Mouse (Mus musculus) left cerebral cortex, postnatal 4 days (tissue): ENCODE data around the gene Cpsf6. TPM values are rescaled to one million over a fixed set of nuclear protein-coding genes. Genes with fewer than 3 reads are reported as not detected.

Experiments
- DNase-seq: peaks from one replicate; pipeline ENCODE4 v3.0.0-alpha.2; 2022
- intact Hi-C: fragments of 180-260 bp; cut with DNase I; formaldehyde crosslinking; loops from one replicate; pipeline ENCODE4 v1.15.1; 2025
- total RNA-seq, 2 experiments: library from RNA; stranded (reverse); gene quantifications; 2 replicates each; pipeline ENCODE4 v1.2.3; 2021

Cpsf6 gene
- total RNA-seq, 2 experiments from 2014 or later, result 145 to 163 TPM

- DNase-seq, result no peak
- intact Hi-C loops, result no loop called here
These were observed 7.2 kb upstream of the Cpsf6 start for GRCm38 (mm10) chr10:117386981-117387380.

- intact Hi-C loops, result no loop called here
- DNase-seq, result no peak
These were observed 6.4 kb upstream of the Cpsf6 start for GRCm38 (mm10) chr10:117386261-117386660.

- intact Hi-C loops, result no loop called here
- no peak for DNase-seq
These were observed 5.6 kb upstream of the Cpsf6 start for GRCm38 (mm10) chr10:117385431-117385830.

GRCm38 (mm10) chr10:117385086-117385430, 5.2 kb upstream of the Cpsf6 start:
- intact Hi-C loops, result no loop called here
- DNase-seq, result no peak

- intact Hi-C loops, result no loop called here
- no peak for DNase-seq
These were observed 4.7 kb upstream of the Cpsf6 start for GRCm38 (mm10) chr10:117384386-117385085.

GRCm38 (mm10) chr10:117383941-117384340, 4.1 kb upstream of the Cpsf6 start:
- no peak for DNase-seq
- intact Hi-C loops, result no loop called here

- intact Hi-C loops, result no loop called here
- DNase-seq, result no peak
These were observed 3.3 kb upstream of the Cpsf6 start for GRCm38 (mm10) chr10:117382996-117383550.

GRCm38 (mm10) chr10:117382146-117382545, 2.3 kb upstream of the Cpsf6 start:
- DNase-seq, result no peak
- intact Hi-C loops, result no loop called here

GRCm38 (mm10) chr10:117380721-117381570, 1.1 kb upstream of the Cpsf6 start:
- intact Hi-C loops, result no loop called here

GRCm38 (mm10) chr10:117379441-117379840, 374 bp downstream of the Cpsf6 start:
- no peak for DNase-seq
- intact Hi-C loops, result no loop called here

More at GRCm38 (mm10) chr10:117380721-117381570, 1.1 kb upstream of the Cpsf6 start:
- DNase-seq, result no peak

GRCm38 (mm10) chr10:117378642-117379041, 1.2 kb downstream of the Cpsf6 start:
- intact Hi-C loops, result no loop called here
- no peak for DNase-seq

GRCm38 (mm10) chr10:117378291-117378555, 1.6 kb downstream of the Cpsf6 start:
- DNase-seq, result no peak
- intact Hi-C loops, result no loop called here

- DNase-seq, result no peak
- intact Hi-C loops, result no loop called here
These were observed 2.2 kb downstream of the Cpsf6 start for GRCm38 (mm10) chr10:117377431-117378290.

- intact Hi-C loops, result no loop called here
These were observed 3.1 kb downstream of the Cpsf6 start for GRCm38 (mm10) chr10:117376580-117377189.

GRCm38 (mm10) chr10:117375841-117376579, 3.8 kb downstream of the Cpsf6 start:
- intact Hi-C loops, result no loop called here
- peak; percentile 39 for DNase-seq

More at GRCm38 (mm10) chr10:117376580-117377189, 3.1 kb downstream of the Cpsf6 start:
- peak; percentile 99 for DNase-seq

GRCm38 (mm10) chr10:117375163-117375562, 4.7 kb downstream of the Cpsf6 start:
- no peak for DNase-seq
- intact Hi-C loops, result no loop called here

GRCm38 (mm10) chr10:117363106-117363505, 16.7 kb downstream of the Cpsf6 start:
- DNase-seq, result peak; percentile 50
- intact Hi-C loops, result loop anchor here (5.0 kb wide), 1 partner anchor 74 kb away; no protein-coding TSS in a partner anchor

- no peak for DNase-seq
- intact Hi-C loops, result loop anchor here (5.0 kb wide), 1 partner anchor 318 kb away; no protein-coding TSS in a partner anchor
These were observed 20.9 kb downstream of the Cpsf6 start for GRCm38 (mm10) chr10:117358891-117359290.

GRCm38 (mm10) chr10:117343000-117343399, 36.8 kb downstream of the Cpsf6 start:
- DNase-seq, result no peak
- intact Hi-C loops, result no loop called here

- intact Hi-C loops, result no loop called here
- no peak for DNase-seq
These were observed 37.4 kb downstream of the Cpsf6 start for GRCm38 (mm10) chr10:117342406-117342805.
